Mouse (Mus musculus) erythroblast, embryonic 14.5 days (primary cell): Measurements from ENCODE around the gene Trip12. TPM values are rescaled to one million over a fixed set of nuclear protein-coding genes. Genes with fewer than 3 reads are reported as not detected.

Source experiments
- H3K27me3 ChIP-seq: 2 replicates; pipeline ENCODE4 v1.6.1; 2012; ENCODE audit warnings: inconsistent platforms; ENCODE audit not compliant: control insufficient read depth
- H3K36me3 ChIP-seq: 2 replicates; pipeline ENCODE4 v1.6.1; 2012; ENCODE audit warnings: mild to moderate bottlenecking, inconsistent platforms; ENCODE audit not compliant: control insufficient read depth
- H3K4me1 ChIP-seq: 2 replicates; pipeline ENCODE4 v1.6.1; 2012; ENCODE audit warnings: inconsistent platforms; ENCODE audit not compliant: control insufficient read depth
- H3K4me3 ChIP-seq: replicated peaks from 2 replicates; pipeline ENCODE3; 2012; ENCODE audit warnings: moderate library complexity, mild to moderate bottlenecking, inconsistent platforms
- H3K9me3 ChIP-seq: 2 replicates; pipeline ENCODE4 v1.6.1; 2012; ENCODE audit warnings: low read length, inconsistent platforms, mixed read lengths; ENCODE audit not compliant: control insufficient read depth
- GATA1 ChIP-seq: IDR thresholded peaks from 2 replicates; pipeline ENCODE4 v1.6.1; 2012; ENCODE audit warnings: low read length, inconsistent platforms, mixed read lengths
- TAL1 ChIP-seq: IDR thresholded peaks from 3 replicates; pipeline ENCODE4 v1.6.1; 2012; ENCODE audit warnings: low read length, inconsistent platforms, mixed read lengths
- polyA plus RNA-seq: library from polyadenylated mRNA; stranded (reverse); fragments of >175 nt; gene quantifications from 2 replicates; pipeline ENCODE4 v1.2.3, GENCODE M21; 2012

Trip12 gene
- polyA plus RNA-seq, 1 experiment: 0.84 TPM

DNA sequence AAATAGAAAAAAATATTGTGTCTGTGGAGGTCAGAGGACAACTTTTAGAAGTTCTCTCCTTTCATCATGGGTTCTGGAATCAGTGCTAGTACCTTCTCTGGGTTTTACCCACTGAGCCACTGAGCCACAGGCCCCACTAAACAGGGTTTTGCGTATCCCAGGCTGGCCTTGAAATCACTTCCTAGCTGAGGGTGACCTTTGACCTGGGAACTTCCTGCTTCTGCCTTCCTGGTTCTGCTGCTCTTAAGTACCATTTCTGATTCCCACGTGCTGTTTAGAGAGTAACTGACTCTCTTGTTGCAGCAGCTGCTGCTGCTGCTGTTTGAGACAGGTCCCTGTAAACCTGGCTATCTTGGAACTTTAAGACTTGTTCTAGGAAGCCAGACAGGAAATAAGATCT is 24.3 kb upstream of the Trip12 start:
- H3K36me3 ChIP-seq: no peaks in the 10 kb centered on the region
- H3K27me3 ChIP-seq: no peaks in the 10 kb centered on the region
- peaks cover 27% of the 10 kb centered on the region for H3K4me1 ChIP-seq
- H3K9me3 ChIP-seq: no peaks in the 10 kb centered on the region
- no peak overlapping the region for H3K4me3 ChIP-seq
- TF ChIP-seq TAL1: no peak
- no peak for TF ChIP-seq GATA1

DNA sequence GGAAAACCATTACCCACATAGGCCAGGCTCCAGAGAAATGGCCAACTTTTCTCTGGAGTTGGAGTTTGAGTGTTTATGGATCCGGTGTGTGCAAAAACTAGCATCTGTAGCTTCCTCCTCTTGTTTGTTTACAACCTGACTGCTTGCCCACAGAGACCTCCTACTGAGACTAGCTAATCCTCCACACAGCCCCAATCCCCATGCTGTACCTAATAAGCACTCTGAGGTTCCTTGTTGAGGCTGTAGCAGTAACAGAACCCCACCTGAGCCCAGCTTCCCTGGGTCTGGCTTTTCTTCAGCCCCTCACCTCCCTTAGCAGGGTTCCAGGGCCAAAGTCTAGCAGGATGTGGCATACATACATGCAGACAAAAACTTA is 20.9 kb upstream of the Trip12 start:
- H3K4me3 ChIP-seq: no peak overlapping the region
- H3K4me1 ChIP-seq: peaks cover 21% of the 10 kb centered on the region
- no peaks in the 10 kb centered on the region for H3K27me3 ChIP-seq
- no peaks in the 10 kb centered on the region for H3K36me3 ChIP-seq
- no peaks in the 10 kb centered on the region for H3K9me3 ChIP-seq
- TF ChIP-seq GATA1: no peak
- TF ChIP-seq TAL1: no peak

DNA sequence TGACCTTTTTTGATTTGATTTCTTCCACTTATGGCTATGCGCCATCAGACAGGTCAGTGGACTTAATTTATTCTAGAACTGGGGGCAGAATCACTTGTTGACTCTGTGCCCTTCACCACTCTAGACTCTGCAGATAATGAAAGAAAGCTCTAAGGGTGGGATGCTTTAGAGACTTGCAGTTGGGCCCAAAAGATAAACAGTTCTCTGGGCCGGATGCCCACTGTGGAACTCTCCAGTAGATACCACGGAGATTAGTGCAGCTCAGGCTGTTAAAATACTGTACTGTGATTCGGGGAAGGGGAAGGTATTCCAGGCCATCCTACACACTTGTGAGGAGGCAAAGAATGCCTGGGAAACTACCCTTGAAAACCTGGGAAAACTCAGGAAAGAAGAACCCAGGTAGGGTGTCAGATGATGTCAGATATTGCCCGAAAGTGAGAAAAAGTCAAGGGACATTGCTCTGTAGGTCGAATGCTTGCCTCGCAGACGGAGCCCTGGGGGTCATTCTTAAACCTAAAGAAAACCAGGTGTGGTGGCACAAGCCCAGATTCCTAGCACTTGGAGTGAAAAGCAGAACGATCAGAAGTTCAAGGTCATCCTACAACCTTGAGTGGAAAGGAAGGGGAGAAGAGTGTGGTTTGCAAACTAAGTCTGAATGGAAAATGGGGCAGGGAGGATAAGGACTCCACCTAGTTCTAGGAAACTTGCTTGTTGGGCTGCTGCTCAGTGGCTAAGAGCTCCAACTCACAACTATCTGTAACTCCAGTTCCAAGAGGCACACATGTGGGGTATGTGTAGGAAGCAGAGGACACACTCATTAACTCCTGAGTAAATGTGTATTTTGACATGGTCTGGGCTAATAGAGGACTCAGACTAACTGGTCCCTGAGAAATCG is 20.3 kb upstream of the Trip12 start:
- Histone ChIP-seq H3K4me1 (peaks cover 21% of the 10 kb centered on the region), H3K27me3 (no peaks in the 10 kb centered on the region), H3K9me3 (no peaks in the 10 kb centered on the region), H3K36me3 (no peaks in the 10 kb centered on the region), H3K4me3 (no peak overlapping the region)
- TF ChIP-seq TAL1 (no peak), GATA1 (no peak)

- no peak overlapping the region for H3K4me3 ChIP-seq
- TF ChIP-seq GATA1: no peak
- peaks cover 26% of the 10 kb centered on the region for H3K4me1 ChIP-seq
- H3K36me3 ChIP-seq: no peaks in the 10 kb centered on the region
- no peaks in the 10 kb centered on the region for H3K27me3 ChIP-seq
- no peaks in the 10 kb centered on the region for H3K9me3 ChIP-seq
Observed at GRCm38 (mm10) chr1:84859597-84859996, 19.3 kb upstream of the Trip12 start.

- Histone ChIP-seq H3K4me1 (peaks cover 50% of the 10 kb centered on the region), H3K27me3 (no peaks in the 10 kb centered on the region), H3K4me3 (no peak overlapping the region), H3K9me3 (no peaks in the 10 kb centered on the region), H3K36me3 (no peaks in the 10 kb centered on the region)
- TF ChIP-seq GATA1 (no peak), TAL1 (no peak)
Observed at GRCm38 (mm10) chr1:84855756-84856155, 15.4 kb upstream of the Trip12 start.

DNA sequence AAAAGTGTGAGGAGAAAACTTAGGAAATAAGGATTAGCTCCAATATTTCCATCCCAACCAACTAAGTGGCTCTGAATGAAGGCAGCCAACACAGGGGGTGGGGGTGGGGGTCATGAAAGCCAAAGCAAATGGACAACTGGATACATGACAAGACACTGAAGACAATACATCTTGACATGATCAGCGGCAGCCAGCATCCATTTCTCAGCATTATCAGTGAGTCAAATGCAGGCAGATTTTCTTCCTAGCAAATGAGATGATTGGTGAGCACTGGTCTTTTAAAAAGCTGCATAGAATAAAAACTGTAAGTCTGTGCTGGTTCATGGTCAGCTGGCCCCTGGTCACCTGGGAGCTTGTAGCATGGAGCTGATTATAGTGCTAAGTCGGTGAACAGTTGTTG is 14.7 kb upstream of the Trip12 start:
- Histone ChIP-seq H3K4me3 (no peak overlapping the region), H3K27me3 (no peaks in the 10 kb centered on the region), H3K9me3 (no peaks in the 10 kb centered on the region), H3K36me3 (no peaks in the 10 kb centered on the region), H3K4me1 (peaks cover 46% of the 10 kb centered on the region)
- TF ChIP-seq TAL1 (no peak), GATA1 (no peak)

DNA sequence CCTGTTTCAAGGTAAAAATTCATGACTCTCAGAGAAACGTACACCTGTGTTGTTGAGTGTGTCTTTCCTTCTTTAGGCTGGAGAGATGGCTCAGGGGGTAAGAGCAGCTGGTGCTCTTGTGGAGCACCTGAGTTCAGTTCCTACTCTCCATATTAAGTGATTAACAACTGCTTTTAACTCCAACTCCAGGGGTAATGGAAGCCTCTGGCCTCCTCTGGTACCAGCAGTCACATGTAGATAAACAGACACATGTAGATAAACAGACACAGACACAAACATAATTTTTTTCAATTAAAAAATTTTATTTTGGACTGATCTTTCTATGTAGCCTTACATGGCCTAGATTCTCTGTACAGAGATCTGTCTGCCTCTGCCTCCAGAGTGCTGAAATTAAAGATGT is 13.4 kb upstream of the Trip12 start:
- Histone ChIP-seq H3K4me1 (peaks cover 50% of the 10 kb centered on the region), H3K9me3 (no peaks in the 10 kb centered on the region), H3K4me3 (no peak overlapping the region), H3K36me3 (no peaks in the 10 kb centered on the region), H3K27me3 (no peaks in the 10 kb centered on the region)
- TF ChIP-seq GATA1 (no peak), TAL1 (no peak)

- H3K9me3 ChIP-seq: no peaks in the 10 kb centered on the region
- no peak for TF ChIP-seq GATA1
- TF ChIP-seq TAL1: no peak
- no peak overlapping the region for H3K4me3 ChIP-seq
- H3K4me1 ChIP-seq: peaks cover 51% of the 10 kb centered on the region
- no peaks in the 10 kb centered on the region for H3K36me3 ChIP-seq
- no peaks in the 10 kb centered on the region for H3K27me3 ChIP-seq
Observed at GRCm38 (mm10) chr1:84851512-84852235, 11.4 kb upstream of the Trip12 start.

DNA sequence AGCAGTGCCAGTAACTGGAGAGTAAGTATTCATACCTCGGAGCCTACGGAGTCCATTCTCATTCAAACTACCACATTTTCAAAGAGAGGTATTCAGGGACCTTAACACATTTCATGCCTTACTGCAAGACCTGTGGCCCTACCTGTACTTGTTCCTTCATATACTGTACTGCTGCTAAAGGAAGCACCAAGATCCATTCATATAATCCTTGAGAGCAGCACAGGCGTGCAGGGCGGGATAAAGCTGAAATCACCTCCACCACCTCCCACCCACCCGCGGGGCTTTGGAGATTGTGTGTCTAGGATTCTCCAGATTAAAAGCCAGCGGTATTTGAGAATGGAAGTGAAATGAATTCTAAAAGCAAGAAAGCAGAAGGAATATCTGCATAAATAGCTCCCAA is 10.2 kb upstream of the Trip12 start:
- Histone ChIP-seq H3K4me3 (no peak overlapping the region), H3K4me1 (peaks cover 51% of the 10 kb centered on the region), H3K36me3 (no peaks in the 10 kb centered on the region), H3K9me3 (no peaks in the 10 kb centered on the region), H3K27me3 (no peaks in the 10 kb centered on the region)
- no peak for TF ChIP-seq GATA1
- no peak for TF ChIP-seq TAL1
